Mouse (Mus musculus) lung, embryonic 16.5 days (tissue): ENCODE results near the gene Hivep1. TPM values are rescaled to one million over a fixed set of nuclear protein-coding genes. Genes with fewer than 3 reads are reported as not detected.

ENCODE experiments used
- ATAC-seq: fragments of 200-750 bp; cut with Nextera tagmentation; 2 replicates; pipeline ENCODE4 v1.8.0; 2017; ENCODE audit warnings: low read depth, mild to moderate bottlenecking, moderate library complexity
- H3K27ac ChIP-seq: fragments of 300-500 bp; sonication (generic); 2 replicates; pipeline ENCODE4 v1.5.1; 2014; ENCODE audit warnings: mild to moderate bottlenecking, control low read depth, low read length
- H3K27me3 ChIP-seq: fragments of 300-500 bp; sonication (generic); 2 replicates; pipeline ENCODE4 v1.6.1; 2014; ENCODE audit warnings: low read depth, low read length, mixed read lengths; ENCODE audit not compliant: control insufficient read depth, insufficient read depth
- H3K36me3 ChIP-seq: fragments of 300-500 bp; sonication (generic); 2 replicates; pipeline ENCODE4 v1.6.1; 2014; ENCODE audit warnings: low read length; ENCODE audit not compliant: control insufficient read depth, insufficient read depth
- H3K4me1 ChIP-seq: fragments of 300-500 bp; sonication (generic); replicated peaks from 2 replicates; pipeline ENCODE4 v1.6.1; 2014; ENCODE audit warnings: low read length, mixed read lengths; ENCODE audit not compliant: control insufficient read depth, insufficient read depth
- H3K4me2 ChIP-seq: fragments of 300-500 bp; sonication (generic); 2 replicates; pipeline ENCODE4 v1.6.1; 2014; ENCODE audit warnings: low read depth, low read length, control low read depth
- H3K4me3 ChIP-seq: fragments of 300-500 bp; sonication (generic); 2 replicates; pipeline ENCODE4 v1.5.1; 2014; ENCODE audit warnings: mild to moderate bottlenecking, low read length, control low read depth
- H3K9ac ChIP-seq: fragments of 300-500 bp; sonication (generic); 2 replicates; pipeline ENCODE4 v1.6.1; 2014; ENCODE audit warnings: low read length, control low read depth
- H3K9me3 ChIP-seq: fragments of 300-500 bp; sonication (generic); 2 replicates; pipeline ENCODE4 v1.6.1; 2016; ENCODE audit warnings: low read length; ENCODE audit not compliant: control insufficient read depth
- WGBS: fragments of 180-500 bp; shearing (Covaris S2); extraction: QIAGEN DNeasy Blood & Tissue Kit; methylation state at CpG from one replicate; pipeline ENCODE4 v1.1.7; 2014; 5-methylcytosine and 5-hydroxymethylcytosine counted together
- polyA plus RNA-seq: library from polyadenylated mRNA; unstranded; fragments of >200 nt; fragmentation: Nextera tagmentation; extraction: Ambion mirVana; gene quantifications from 2 replicates; pipeline ENCODE4 v1.2.1, GENCODE M21; 2015

Hivep1 gene
- polyA plus RNA-seq, 1 experiment from 2014 or later, result 8.6 TPM

DNA sequence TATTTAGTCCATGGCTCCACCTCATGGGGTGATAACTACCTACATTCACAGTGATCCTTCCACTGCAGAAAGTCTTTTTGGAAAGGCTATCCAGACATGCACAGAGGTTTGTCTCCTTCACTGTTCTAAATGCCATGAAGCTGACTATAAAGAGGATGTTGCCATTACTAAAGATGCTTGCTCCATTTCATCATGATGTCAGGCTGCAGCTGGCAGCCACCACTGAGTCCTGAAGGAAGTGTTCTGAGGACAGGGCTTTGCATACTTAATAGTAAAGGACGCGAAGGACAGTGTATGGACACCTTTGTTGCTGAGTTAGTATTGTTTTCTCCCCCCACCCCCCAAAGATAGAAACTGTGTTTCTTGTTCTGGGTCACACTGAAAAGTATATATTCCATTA, 67.2 kb downstream of the Hivep1 start:
- no peaks in the 10 kb centered on the region for H3K36me3 ChIP-seq

DNA sequence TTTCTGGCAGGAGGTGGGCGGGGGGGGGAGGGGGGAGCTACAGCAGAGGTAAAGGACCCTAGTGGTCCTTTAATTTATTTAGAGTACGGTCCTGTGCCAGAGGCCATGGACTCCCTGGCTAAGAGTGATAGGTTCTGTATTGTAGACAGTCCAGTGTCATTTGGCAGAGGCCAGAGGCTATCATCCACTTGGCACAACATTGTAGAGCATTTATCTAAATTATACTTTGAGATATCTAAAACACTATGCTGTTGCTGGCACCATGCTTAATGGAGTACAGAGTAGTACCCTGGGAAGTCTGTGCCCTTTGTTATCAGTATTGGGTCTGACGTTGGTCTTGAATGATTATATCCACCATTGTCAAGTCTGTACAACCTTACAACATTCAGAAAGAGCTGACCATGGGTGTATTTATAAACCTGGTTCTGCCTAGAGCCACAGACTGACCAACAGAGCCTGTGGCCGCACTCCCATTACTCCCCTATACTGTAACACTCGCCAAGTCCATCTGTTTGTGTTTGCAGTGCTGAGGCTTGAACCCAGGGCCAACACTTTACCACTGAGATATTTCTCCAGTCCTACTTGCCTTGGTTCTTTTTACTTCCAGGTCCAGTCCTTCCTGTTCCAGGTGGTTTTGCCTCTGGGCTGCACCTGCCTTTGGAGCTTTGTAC, 69.4 kb downstream of the Hivep1 start:
- H3K36me3 ChIP-seq, result no peaks in the 10 kb centered on the region
- WGBS, result 67% methylated on average over 5 of the region's 5 CpGs
- peaks cover 5% of the 10 kb centered on the region; the same call in 1 of the 2 replicates for H3K4me1 ChIP-seq
- no peak overlapping the region for H3K9ac ChIP-seq
- no peak overlapping the region for H3K27ac ChIP-seq
- no peaks in the 10 kb centered on the region for H3K27me3 ChIP-seq
- H3K4me3 ChIP-seq, result no peak overlapping the region
- no peak for ATAC-seq
- no peak overlapping the region for H3K4me2 ChIP-seq
- H3K9me3 ChIP-seq, result no peaks in the 10 kb centered on the region

More for the DNA sequence above, 67.2 kb downstream of the Hivep1 start:
- Histone ChIP-seq H3K9me3 (no peaks in the 10 kb centered on the region), H3K9ac (no peak overlapping the region), H3K27me3 (no peaks in the 10 kb centered on the region), H3K4me1 (peaks cover 5% of the 10 kb centered on the region; the same call in 1 of the 2 replicates), H3K4me3 (no peak overlapping the region), H3K27ac (no peak overlapping the region), H3K4me2 (no peak overlapping the region)
- WGBS, result 91% methylated on average over 2 of the region's 2 CpGs
- ATAC-seq, result no peak

DNA sequence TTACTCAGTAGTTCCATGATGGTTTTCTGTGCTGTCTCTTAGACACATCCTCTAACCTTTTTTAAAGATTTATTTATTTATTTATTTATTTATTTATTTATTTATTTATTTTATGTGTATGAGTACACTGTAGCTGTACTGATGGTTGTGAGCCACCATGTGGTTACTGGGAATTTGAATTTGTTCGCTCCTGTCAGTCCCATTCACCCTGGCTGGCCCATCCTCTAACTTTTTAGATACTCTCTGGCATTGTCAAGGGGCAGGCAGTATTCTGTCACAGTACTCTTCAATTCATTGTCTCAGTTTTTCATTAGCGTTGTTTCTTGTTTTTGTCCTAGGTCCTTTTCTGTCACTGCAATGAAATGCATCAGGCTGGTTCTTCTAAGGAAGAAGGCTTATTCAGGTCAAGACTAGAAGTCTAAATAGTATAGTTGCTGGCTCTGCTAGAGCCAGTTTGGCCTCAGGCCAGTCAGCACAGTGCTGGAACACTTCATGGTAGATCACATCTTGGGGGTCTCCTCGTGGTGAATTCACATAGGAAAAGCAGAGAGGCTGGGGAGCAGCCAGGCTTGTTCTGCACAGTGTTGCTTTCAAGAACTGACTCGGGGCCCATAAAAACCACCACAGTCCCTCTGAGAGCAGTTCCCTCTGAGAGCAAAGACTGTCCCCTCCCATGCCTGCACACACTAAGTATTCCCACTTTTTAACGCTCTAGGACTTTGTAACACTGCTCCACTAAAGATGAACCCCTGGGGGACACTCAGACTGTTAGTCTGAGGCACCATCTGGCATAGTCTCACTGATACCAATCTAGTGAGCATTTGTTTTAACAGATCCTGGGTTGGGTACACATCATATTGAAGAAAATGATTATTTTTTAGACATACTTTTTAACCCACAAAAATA, 70.2 kb downstream of the Hivep1 start:
- WGBS, result 73% methylated on average over 5 of the region's 5 CpGs

DNA sequence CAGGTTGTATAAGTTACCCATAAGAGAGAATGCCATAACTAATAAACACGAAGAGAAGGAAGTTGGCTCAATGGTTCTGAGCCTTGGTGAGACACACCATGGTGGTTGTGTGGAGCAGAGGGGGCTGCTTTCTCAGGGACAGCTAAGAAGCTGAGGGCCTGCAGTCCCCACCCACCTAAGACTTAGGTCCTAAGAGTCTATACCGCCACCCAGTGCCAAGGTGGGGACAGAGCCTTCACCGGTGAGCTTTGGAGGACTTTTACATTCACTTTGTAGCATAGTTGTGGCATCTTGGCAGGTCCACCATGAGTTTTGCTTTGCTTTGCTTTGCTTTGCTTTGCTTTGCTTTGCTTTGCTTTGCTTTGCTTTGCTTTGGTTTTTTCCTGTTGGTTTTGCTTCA, 92.8 kb downstream of the Hivep1 start:
- Histone ChIP-seq H3K4me2 (no peak overlapping the region), H3K9me3 (no peaks in the 10 kb centered on the region), H3K36me3 (no peaks in the 10 kb centered on the region), H3K27ac (no peak overlapping the region), H3K9ac (no peak overlapping the region), H3K4me1 (peaks cover 6% of the 10 kb centered on the region; the same call in 1 of the 2 replicates), H3K27me3 (no peaks in the 10 kb centered on the region), H3K4me3 (no peak overlapping the region)
- WGBS, result 53% methylated on average over 3 of the region's 3 CpGs
- ATAC-seq, result no peak

More for the DNA sequence above, 70.2 kb downstream of the Hivep1 start:
- no peaks in the 10 kb centered on the region for H3K36me3 ChIP-seq
- no peaks in the 10 kb centered on the region for H3K27me3 ChIP-seq
- no peak; the same call in 1 of the 2 replicates for ATAC-seq
- no peak overlapping the region for H3K9ac ChIP-seq
- H3K4me1 ChIP-seq, result peaks cover 5% of the 10 kb centered on the region; the same call in 1 of the 2 replicates
- H3K4me3 ChIP-seq, result no peak overlapping the region
- no peaks in the 10 kb centered on the region for H3K9me3 ChIP-seq
- no peak overlapping the region for H3K27ac ChIP-seq
- H3K4me2 ChIP-seq, result no peak overlapping the region

DNA sequence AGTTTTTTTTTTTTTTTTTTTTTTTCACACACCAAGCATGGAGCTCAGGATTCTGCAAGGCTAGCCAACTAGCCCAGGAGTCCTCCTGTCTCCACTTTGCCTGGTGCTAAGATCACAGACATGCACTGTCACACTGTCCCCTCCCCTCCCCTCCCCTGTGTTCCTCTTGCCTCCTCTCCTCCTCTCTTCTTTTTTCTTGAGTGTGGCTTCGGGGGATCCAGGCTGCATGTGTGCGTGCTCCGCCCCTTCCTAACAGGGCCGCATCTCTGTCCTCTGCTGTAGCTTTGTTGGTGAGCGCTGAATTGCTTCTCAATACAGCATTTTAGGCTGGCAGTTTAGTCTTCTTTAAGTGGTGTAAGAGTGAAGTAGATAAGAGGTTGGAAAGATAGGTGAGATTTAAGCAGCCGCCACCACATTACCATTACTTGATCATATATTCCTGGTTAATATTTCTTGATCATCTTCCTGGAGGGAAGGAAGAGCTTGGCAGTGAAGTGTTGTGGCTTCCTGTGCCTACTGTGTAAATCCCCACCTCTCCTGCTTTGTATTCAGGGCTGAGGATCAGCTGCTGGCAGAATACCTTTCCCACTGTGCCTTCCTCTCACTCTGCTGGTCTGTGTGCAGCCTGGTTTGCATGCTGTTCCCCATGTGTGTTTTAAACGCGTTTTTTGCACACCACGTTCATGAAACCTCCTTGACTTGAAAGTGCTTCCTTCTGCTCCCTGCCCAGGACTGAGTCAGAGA, 97.7 kb downstream of the Hivep1 start:
- ATAC-seq, result no peak
- WGBS, result 39% methylated on average over 9 of the region's 9 CpGs
- Histone ChIP-seq H3K4me2 (no peak overlapping the region), H3K9ac (no peak overlapping the region), H3K27ac (no peak overlapping the region), H3K9me3 (no peaks in the 10 kb centered on the region), H3K27me3 (no peaks in the 10 kb centered on the region), H3K4me3 (no peak overlapping the region), H3K36me3 (no peaks in the 10 kb centered on the region), H3K4me1 (peaks cover 12% of the 10 kb centered on the region)

DNA sequence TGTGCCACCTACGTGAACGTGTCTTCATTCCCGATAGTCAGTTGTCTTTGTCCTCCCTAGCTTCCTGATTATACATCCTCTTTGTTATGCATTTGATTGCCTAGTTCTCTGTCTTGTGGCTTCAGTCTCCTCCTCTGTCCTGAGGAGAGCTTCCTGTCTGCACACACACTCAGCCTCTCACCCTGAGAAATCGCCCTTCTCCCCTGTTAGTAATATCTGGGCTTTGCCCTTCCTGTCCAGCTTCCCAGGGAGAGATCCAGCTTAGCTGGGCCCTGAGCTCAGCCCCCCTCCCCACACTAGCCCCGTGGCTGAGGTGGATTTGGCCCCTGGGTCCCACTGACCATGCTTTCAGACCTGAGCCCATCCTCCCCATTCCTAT, 98.2 kb downstream of the Hivep1 start:
- H3K4me2 ChIP-seq, result no peak overlapping the region
- no peaks in the 10 kb centered on the region for H3K27me3 ChIP-seq
- 44% methylated on average over 5 of the region's 5 CpGs for WGBS
- ATAC-seq, result 0 out of 2 replicates have a peak, but pooled peaks have one; percentile 12
- no peak overlapping the region for H3K9ac ChIP-seq
- H3K27ac ChIP-seq, result 0 out of 2 replicates have a peak overlapping the region, but pooled peaks have one; percentile 15
- H3K4me1 ChIP-seq, result peaks cover 12% of the 10 kb centered on the region
- peaks cover under 1% of the 10 kb centered on the region; the same call in 1 of the 2 replicates for H3K36me3 ChIP-seq
- H3K4me3 ChIP-seq, result no peak overlapping the region
- no peaks in the 10 kb centered on the region for H3K9me3 ChIP-seq

DNA sequence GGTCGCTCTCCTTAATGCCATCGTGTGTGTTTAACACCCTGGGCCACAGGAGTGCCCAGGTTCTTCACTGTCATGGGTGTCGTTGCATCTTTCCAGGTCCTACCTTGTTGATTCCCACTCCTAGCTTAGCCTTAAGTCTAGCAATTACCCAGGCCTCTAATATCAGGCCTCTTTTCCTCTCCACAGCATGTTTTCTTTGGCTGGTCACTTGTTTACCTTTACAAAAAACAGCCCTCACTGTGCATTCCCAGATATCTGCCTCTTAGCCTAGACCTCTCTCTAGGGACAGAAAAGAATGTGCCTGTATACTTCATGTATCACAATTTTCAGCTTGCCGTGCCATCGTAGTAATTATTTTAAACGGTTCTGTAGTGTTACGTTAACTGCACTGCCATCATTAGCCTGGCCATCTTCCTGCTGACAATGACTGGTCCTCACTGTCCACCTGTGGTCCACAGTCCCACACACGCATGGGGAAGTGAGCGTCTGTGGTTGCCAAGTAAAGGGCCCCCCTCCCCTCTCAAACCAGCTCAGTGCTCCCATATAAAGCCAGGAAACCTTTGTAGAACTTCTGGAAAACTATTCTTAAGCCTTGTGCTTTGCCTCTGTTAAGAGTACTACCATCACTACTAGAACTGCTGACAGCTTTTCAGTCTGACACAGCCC, 98.8 kb downstream of the Hivep1 start:
- H3K4me1 ChIP-seq, result peaks cover 12% of the 10 kb centered on the region
- no peaks in the 10 kb centered on the region for H3K9me3 ChIP-seq
- no peaks in the 10 kb centered on the region for H3K27me3 ChIP-seq
- H3K4me2 ChIP-seq, result no peak overlapping the region
- 75% methylated on average over 9 of the region's 9 CpGs for WGBS
- ATAC-seq, result no peak
- H3K9ac ChIP-seq, result no peak overlapping the region
- H3K36me3 ChIP-seq, result peaks cover 5% of the 10 kb centered on the region; the same call in 1 of the 2 replicates
- H3K27ac ChIP-seq, result 0 out of 2 replicates have a peak overlapping the region, but pooled peaks have one; percentile 15
- no peak overlapping the region for H3K4me3 ChIP-seq

DNA sequence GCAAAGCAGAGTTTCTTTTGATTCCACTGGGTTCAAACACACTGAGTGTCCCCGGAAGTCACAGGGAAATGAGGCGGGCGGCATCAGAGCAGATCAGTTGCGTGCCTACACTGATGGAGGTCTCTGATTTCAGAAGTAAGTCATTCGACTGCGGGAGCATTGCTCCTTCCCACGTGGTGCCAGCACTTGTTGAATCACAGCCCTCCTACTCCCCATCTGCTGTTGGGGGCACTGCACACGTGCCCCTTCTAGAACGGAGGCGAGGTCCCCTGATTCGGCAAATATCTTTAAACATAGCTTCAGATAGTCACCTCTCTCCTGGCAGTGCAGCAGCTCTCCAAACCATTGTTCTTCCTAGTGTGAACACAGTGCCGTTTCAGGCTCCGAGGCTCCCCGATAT, 106.4 kb downstream of the Hivep1 start:
- Histone ChIP-seq H3K4me3 (no peak overlapping the region), H3K9ac (no peak overlapping the region), H3K9me3 (no peaks in the 10 kb centered on the region), H3K4me1 (no peaks in the 10 kb centered on the region), H3K27me3 (no peaks in the 10 kb centered on the region), H3K27ac (no peak overlapping the region), H3K36me3 (peaks cover 10% of the 10 kb centered on the region; the same call in 1 of the 2 replicates), H3K4me2 (no peak overlapping the region)
- ATAC-seq, result no peak
- 87% methylated on average over 14 of the region's 14 CpGs for WGBS
